Mouse (Mus musculus): ENCODE results near the gene Ctso.

DNA sequence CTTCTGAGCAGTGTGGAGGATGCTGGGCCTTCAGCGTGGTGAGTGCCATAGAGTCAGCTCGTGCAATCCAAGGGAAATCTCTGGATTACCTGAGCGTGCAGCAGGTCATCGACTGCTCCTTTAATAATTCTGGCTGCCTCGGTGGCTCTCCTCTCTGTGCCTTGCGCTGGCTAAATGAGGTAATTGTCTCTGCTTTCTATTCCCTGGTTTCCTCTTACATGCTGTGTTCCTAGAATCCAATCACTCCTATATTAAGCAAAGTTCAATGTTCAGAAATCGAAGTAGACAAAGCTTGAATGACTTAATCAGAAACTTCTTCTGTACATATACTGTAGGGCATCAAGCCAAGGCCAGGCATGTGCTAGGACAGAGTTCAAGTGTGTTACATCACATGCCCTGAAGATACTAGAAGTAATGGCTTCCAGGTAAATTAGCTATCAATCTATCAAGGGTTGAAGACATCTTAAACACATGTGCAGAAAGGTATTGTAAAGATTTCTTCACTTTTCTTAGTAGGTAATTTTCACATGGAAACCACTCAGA lies 12.5 kb downstream of the Ctso start:
- TF ChIP-seq ZNF384 (IDR thresholded peaks at IDR 0.05; ENCODE audit: low read depth, low read length) (no peak), MAFK (IDR thresholded peaks at IDR 0.05; ENCODE audit: insufficient read depth, low read depth, low read length) (no peak), ZC3H11A (IDR thresholded peaks at IDR 0.05; ENCODE audit: borderline replicate concordance, low read depth, low read length) (no peak)

All from ES-E14 (cell line).